Mouse (Mus musculus): ENCODE results near the gene Pip5k1c. TPM values are rescaled to one million over a fixed set of nuclear protein-coding genes. Genes with fewer than 3 reads are reported as not detected.
A peak's percentile ranks its signal among the peaks of the same experiment; 100 is the strongest.

The Pip5k1c gene
- total RNA-seq, 1 experiment = 27.3 TPM

GRCm38 (mm10) chr10:81266211-81267105, 26.3 kb upstream of the Pip5k1c start, which contains the start of the genes Mrpl54 and Apba3:
TSS of gene Mrpl54 (minus strand) at chr10:81266934.
TSS of gene Apba3 (plus strand) at chr10:81266960.
- in situ Hi-C loops (cut with MboI; ENCODE audit: low sequenced_read_pairs in 2 of 2, unreplicated experiment in 2 of 2) = no loop called here
- peaks cover 29% of the 10 kb centered on the region; the same call in 1 of the 2 replicates for H3K36me3 ChIP-seq (ENCODE audit: control insufficient read depth, insufficient read depth, low read length, poor library complexity, severe bottlenecking)
- peaks cover under 1 to 5% of the 10 kb centered on the region in 2 experiments; a peak in 2 of 4 replicates for H3K4me1 ChIP-seq (ENCODE audit: control insufficient read depth in 2 of 2, insufficient read depth in 2 of 2, low read length in 2 of 2, poor library complexity in 1 of 2)
- H3K9ac ChIP-seq (ENCODE audit: insufficient read depth, low read depth, low read length, poor library complexity, severe bottlenecking) = peak within 1 kb of the TSS; percentile 91
- peak; percentile 94 for DNase-seq (ENCODE audit: low read depth, low spot score)
- no peaks in the 10 kb centered on the region for H3K9me3 ChIP-seq (ENCODE audit: control insufficient read depth, insufficient read depth, low read depth, low read length)
- H3K4me3 ChIP-seq (ENCODE audit: insufficient read depth in 1 of 2, low read depth in 1 of 2, low read length in 2 of 2, poor library complexity in 1 of 2, severe bottlenecking in 1 of 2) = peak within 1 kb of the TSS; percentile 79 to 98
- TF ChIP-seq HCFC1 (IDR thresholded peaks at IDR 0.05; ENCODE audit: borderline replicate concordance, insufficient read depth, low read length) (peak; percentile 93), ZC3H11A (IDR thresholded peaks at IDR 0.05; ENCODE audit: borderline replicate concordance, low read depth, low read length) (no peak)
- H3K27ac ChIP-seq (ENCODE audit: insufficient read depth, low read depth, low read length, poor library complexity, severe bottlenecking) = peak within 1 kb of the TSS; percentile 91

- DNase-seq (ENCODE audit: low read depth, low spot score) = peak; percentile 69
- Histone ChIP-seq H3K4me3 (ENCODE audit: insufficient read depth in 1 of 2, low read depth in 1 of 2, low read length in 2 of 2, poor library complexity in 1 of 2, severe bottlenecking in 1 of 2) (peak overlapping the region; percentile 92 to 98), H3K9me3 (ENCODE audit: control insufficient read depth, insufficient read depth, low read depth, low read length) (no peaks in the 10 kb centered on the region), H3K4me1 (ENCODE audit: control insufficient read depth in 2 of 2, insufficient read depth in 2 of 2, low read length in 2 of 2, poor library complexity in 1 of 2) (peaks cover 0 to 15% of the 10 kb centered on the region in 2 experiments; a peak in 2 of 4 replicates), H3K9ac (ENCODE audit: insufficient read depth, low read depth, low read length, poor library complexity, severe bottlenecking) (peak overlapping the region; percentile 93), H3K36me3 (ENCODE audit: control insufficient read depth, insufficient read depth, low read length, poor library complexity, severe bottlenecking) (peaks cover 43% of the 10 kb centered on the region; the same call in 1 of the 2 replicates), H3K27ac (ENCODE audit: insufficient read depth, low read depth, low read length, poor library complexity, severe bottlenecking) (peak overlapping the region; percentile 37; the same call in 1 of the 2 replicates)
- in situ Hi-C loops (cut with MboI; ENCODE audit: low sequenced_read_pairs in 2 of 2, unreplicated experiment in 2 of 2) = no loop called here
- no peak for TF ChIP-seq CHD2 (IDR thresholded peaks at IDR 0.05; ENCODE audit: low read depth, low read length)
- no peak for TF ChIP-seq ZNF384 (IDR thresholded peaks at IDR 0.05; ENCODE audit: low read depth, low read length)
- no peak; the same call in 1 of the 2 replicates for TF ChIP-seq MAFK (IDR thresholded peaks at IDR 0.05; ENCODE audit: insufficient read depth, low read depth, low read length)
- TF ChIP-seq HCFC1 (IDR thresholded peaks at IDR 0.05; ENCODE audit: borderline replicate concordance, insufficient read depth, low read length) = peak; percentile 96
Measured at GRCm38 (mm10) chr10:81268056-81268455, 24.7 kb upstream of the Pip5k1c start.

GRCm38 (mm10) chr10:81268643-81269412, 23.9 kb upstream of the Pip5k1c start:
- no peak for TF ChIP-seq ZC3H11A (IDR thresholded peaks at IDR 0.05; ENCODE audit: borderline replicate concordance, low read depth, low read length)
- TF ChIP-seq ZNF384 (IDR thresholded peaks at IDR 0.05; ENCODE audit: low read depth, low read length) = no peak
- TF ChIP-seq HCFC1 (IDR thresholded peaks at IDR 0.05; ENCODE audit: borderline replicate concordance, insufficient read depth, low read length) = no peak

GRCm38 (mm10) chr10:81272356-81272755, 20.4 kb upstream of the Pip5k1c start:
- peaks cover 0 to 17% of the 10 kb centered on the region in 2 experiments; a peak in 2 of 4 replicates for H3K4me1 ChIP-seq (ENCODE audit: control insufficient read depth in 2 of 2, insufficient read depth in 2 of 2, low read length in 2 of 2, poor library complexity in 1 of 2)
- no peak overlapping the region for H3K9ac ChIP-seq (ENCODE audit: insufficient read depth, low read depth, low read length, poor library complexity, severe bottlenecking)
- in situ Hi-C loops (cut with MboI; ENCODE audit: low sequenced_read_pairs in 2 of 2, unreplicated experiment in 2 of 2) = no loop called here
- peak overlapping the region in 1 of 2 experiments; percentile 24; a peak in 1 of 4 replicates for H3K4me3 ChIP-seq (ENCODE audit: insufficient read depth in 1 of 2, low read depth in 1 of 2, low read length in 2 of 2, poor library complexity in 1 of 2, severe bottlenecking in 1 of 2)
- TF ChIP-seq MAFK (IDR thresholded peaks at IDR 0.05; ENCODE audit: insufficient read depth, low read depth, low read length) = no peak
- H3K27ac ChIP-seq (ENCODE audit: insufficient read depth, low read depth, low read length, poor library complexity, severe bottlenecking) = no peak overlapping the region
- H3K9me3 ChIP-seq (ENCODE audit: control insufficient read depth, insufficient read depth, low read depth, low read length) = no peaks in the 10 kb centered on the region
- peaks cover 30% of the 10 kb centered on the region; the same call in 1 of the 2 replicates for H3K36me3 ChIP-seq (ENCODE audit: control insufficient read depth, insufficient read depth, low read length, poor library complexity, severe bottlenecking)
- no peak for DNase-seq (ENCODE audit: low read depth, low spot score)

More at GRCm38 (mm10) chr10:81268643-81269412, 23.9 kb upstream of the Pip5k1c start:
- H3K9me3 ChIP-seq (ENCODE audit: control insufficient read depth, insufficient read depth, low read depth, low read length) = no peaks in the 10 kb centered on the region
- H3K4me1 ChIP-seq (ENCODE audit: control insufficient read depth in 2 of 2, insufficient read depth in 2 of 2, low read length in 2 of 2, poor library complexity in 1 of 2) = peaks cover 0 to 15% of the 10 kb centered on the region in 2 experiments; a peak in 2 of 4 replicates
- H3K9ac ChIP-seq (ENCODE audit: insufficient read depth, low read depth, low read length, poor library complexity, severe bottlenecking) = peak overlapping the region; percentile 93
- no peak overlapping the region for H3K27ac ChIP-seq (ENCODE audit: insufficient read depth, low read depth, low read length, poor library complexity, severe bottlenecking)
- peaks cover 45% of the 10 kb centered on the region; the same call in 1 of the 2 replicates for H3K36me3 ChIP-seq (ENCODE audit: control insufficient read depth, insufficient read depth, low read length, poor library complexity, severe bottlenecking)
- peak overlapping the region; percentile 92 to 98 for H3K4me3 ChIP-seq (ENCODE audit: insufficient read depth in 1 of 2, low read depth in 1 of 2, low read length in 2 of 2, poor library complexity in 1 of 2, severe bottlenecking in 1 of 2)
- no peak for DNase-seq (ENCODE audit: low read depth, low spot score)
- in situ Hi-C loops (cut with MboI; ENCODE audit: low sequenced_read_pairs in 2 of 2, unreplicated experiment in 2 of 2) = no loop called here
